Mouse (Mus musculus): ENCODE measurements at regions not wholly inside any gene's neighbourhood (a gene's known extent, or its start where the extent isn't known, plus 50 kb on each side); places are given as distances from the start of the nearest gene placed in this dataset.
"Not testable (repeated sequence)": the region's sequence is repeated elsewhere in the genome, so short reads cannot be mapped to it uniquely, and the experiment has no call there.

DNA sequence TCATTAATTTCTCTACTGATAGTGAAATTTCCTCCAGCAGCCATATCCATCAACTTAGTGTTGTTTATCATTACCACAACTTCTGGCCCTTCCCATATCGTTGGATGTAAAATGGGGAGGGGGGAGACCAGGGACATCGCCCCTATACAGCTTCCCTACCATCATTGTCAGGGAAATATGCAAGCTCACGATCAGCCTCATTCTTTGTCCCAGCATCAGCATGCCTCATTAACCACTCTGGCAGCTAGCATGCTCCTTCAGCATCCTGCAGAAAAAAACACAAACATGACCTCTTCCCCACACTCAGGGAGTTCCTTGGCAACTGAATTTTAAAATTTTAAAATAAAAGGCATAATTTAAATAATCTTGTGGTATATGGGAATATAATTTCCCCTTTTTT, 140.4 kb upstream of the Ipo5 start:
- Histone ChIP-seq H3K9me3 (ENCODE audit: control insufficient read depth, low read length) (no peaks in the 10 kb centered on the region), H3K4me3 (ENCODE audit: insufficient read depth in 1 of 2, low read depth in 2 of 2, low read length in 2 of 2) (no peak overlapping the region), H3K9ac (replicated peaks) (no peak overlapping the region), H3K27me3 (ENCODE audit: control insufficient read depth, insufficient read depth, low read length) (no peaks in the 10 kb centered on the region), H3K4me2 (ENCODE audit: low read depth) (no peak overlapping the region), H3K27ac (no peak overlapping the region), H3K4me1 (replicated peaks; ENCODE audit: control insufficient read depth in 2 of 2, insufficient read depth in 2 of 2, low read length in 1 of 2) (no peaks in the 10 kb centered on the region), H3K36me3 (replicated peaks; ENCODE audit: control insufficient read depth, insufficient read depth, low read depth) (no peaks in the 10 kb centered on the region)
- DNase-seq (ENCODE audit: low read depth in 3 of 3, low spot score in 3 of 3) (no peak), ATAC-seq (ENCODE audit: insufficient read depth) (no peak)
- TF ChIP-seq CTCF (IDR thresholded peaks at IDR 0.05; ENCODE audit: low read depth) (no peak), EP300 (IDR thresholded peaks at IDR 0.05; ENCODE audit: low read depth) (no peak)
- WGBS (ENCODE audit: insufficient replicate concordance): 68% methylated on average over 3 of the region's 3 CpGs

DNA sequence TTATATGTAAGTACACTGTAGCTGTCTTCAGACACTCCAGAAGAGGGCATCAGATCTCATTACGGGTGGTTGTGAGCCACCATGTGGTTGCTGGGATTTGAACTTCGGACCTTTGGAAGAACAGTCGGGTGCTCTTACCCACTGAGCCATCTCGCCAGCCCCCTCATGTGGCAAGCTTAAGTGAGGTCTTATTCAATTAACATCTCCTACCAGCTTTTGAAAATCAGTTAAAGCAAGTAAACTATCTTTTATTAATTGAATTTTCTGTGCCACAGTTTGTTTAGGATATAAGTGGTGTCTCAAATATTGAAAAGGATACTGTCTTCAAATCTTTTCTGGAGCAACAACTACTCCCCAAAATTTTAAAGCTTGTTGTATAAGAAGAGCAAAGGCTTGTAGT, 138.0 kb upstream of the Ipo5 start:
- not testable (repeated sequence) for H3K27me3 ChIP-seq (ENCODE audit: control insufficient read depth, insufficient read depth, low read length); H3K9me3 ChIP-seq (ENCODE audit: control insufficient read depth, low read length); H3K27ac ChIP-seq; H3K4me2 ChIP-seq (ENCODE audit: low read depth); H3K9ac ChIP-seq (replicated peaks); H3K36me3 ChIP-seq (replicated peaks; ENCODE audit: control insufficient read depth, insufficient read depth, low read depth); H3K4me3 ChIP-seq (ENCODE audit: insufficient read depth in 1 of 2, low read depth in 2 of 2, low read length in 2 of 2); H3K4me1 ChIP-seq (replicated peaks; ENCODE audit: control insufficient read depth in 2 of 2, insufficient read depth in 2 of 2, low read length in 1 of 2); ATAC-seq (ENCODE audit: insufficient read depth); DNase-seq (ENCODE audit: low read depth in 3 of 3, low spot score in 3 of 3)
- 36% methylated on average over 3 of the region's 4 CpGs for WGBS (ENCODE audit: insufficient replicate concordance)

DNA sequence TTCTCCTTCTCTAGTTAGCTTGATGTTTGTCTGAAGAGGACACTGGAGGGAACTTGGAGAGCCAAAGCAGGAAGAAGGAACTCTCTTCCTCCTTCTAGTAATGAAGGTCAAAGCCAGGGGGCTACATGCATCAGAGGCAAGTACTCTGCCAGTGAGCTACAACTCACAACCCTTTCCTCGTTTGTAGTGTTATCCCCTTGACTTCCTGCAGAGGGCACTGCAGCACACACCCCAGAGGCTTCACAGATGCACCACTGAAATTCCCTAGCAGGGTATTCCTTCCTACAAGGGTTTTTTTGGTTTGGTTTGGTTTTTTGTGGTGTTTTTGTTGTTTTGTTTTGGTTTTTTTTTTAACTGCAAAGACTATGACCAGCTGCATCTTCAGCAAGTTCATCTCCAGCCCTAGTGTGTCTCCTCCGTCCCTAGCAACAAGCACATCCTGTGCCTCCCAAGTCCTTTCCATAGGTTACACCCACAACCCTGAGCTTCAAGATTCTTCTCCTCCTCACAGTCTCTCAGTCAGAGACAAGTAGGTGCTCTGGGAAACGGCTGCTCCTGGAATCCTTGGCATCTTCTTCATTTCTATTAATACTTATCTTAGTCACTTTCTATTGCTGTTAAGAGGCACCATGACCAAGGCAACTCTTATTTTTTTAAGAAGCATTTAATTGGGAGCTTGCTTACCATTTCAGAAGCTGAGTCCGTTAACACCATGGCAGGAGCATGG, 119.0 kb upstream of the Ipo5 start:
- Histone ChIP-seq H3K27ac (no peak overlapping the region), H3K36me3 (replicated peaks; ENCODE audit: control insufficient read depth, insufficient read depth, low read depth) (no peaks in the 10 kb centered on the region), H3K4me1 (replicated peaks; ENCODE audit: control insufficient read depth in 2 of 2, insufficient read depth in 2 of 2, low read length in 1 of 2) (no peaks in the 10 kb centered on the region), H3K4me3 (ENCODE audit: insufficient read depth in 1 of 2, low read depth in 2 of 2, low read length in 2 of 2) (no peak overlapping the region), H3K9me3 (ENCODE audit: control insufficient read depth, low read length) (no peaks in the 10 kb centered on the region), H3K4me2 (ENCODE audit: low read depth) (no peak overlapping the region), H3K27me3 (ENCODE audit: control insufficient read depth, insufficient read depth, low read length) (no peaks in the 10 kb centered on the region), H3K9ac (replicated peaks) (no peak overlapping the region)
- 56% methylated on average over 4 of the region's 4 CpGs for WGBS (ENCODE audit: insufficient replicate concordance)
- DNase-seq (ENCODE audit: low read depth in 3 of 3, low spot score in 3 of 3) (no peak), ATAC-seq (ENCODE audit: insufficient read depth) (no peak)
- no peak for TF ChIP-seq EP300 (IDR thresholded peaks at IDR 0.05; ENCODE audit: low read depth)
- TF ChIP-seq CTCF (IDR thresholded peaks at IDR 0.05; ENCODE audit: low read depth): peak; percentile 54

DNA sequence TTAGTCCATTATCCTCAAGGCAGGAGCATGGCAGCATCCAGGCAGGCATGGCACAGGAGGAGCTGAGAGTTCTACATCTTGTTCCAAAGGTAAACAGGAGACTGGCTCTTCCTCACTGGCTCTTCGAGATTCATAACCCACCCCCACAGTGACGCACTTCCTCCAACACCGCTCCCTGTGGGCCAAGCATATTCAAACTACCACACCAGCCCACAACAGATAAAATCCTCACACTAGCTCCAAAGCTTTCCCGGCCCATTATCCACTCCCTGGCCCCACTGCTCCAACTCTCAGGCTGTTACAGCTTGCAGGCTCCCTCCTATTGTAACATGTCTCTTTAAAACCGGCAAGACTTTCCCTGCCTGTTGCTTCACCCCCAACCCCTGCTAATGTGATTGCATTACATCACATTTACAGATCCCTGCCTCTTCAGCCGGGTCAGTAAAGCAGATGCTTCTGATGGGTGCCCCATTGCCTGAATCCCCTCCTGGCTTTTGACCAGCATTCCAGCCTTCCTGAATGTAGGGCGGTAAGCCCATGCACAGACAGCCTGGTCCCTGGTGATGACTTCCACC, 113.0 kb upstream of the Ipo5 start:
- Histone ChIP-seq H3K4me2 (ENCODE audit: low read depth) (no peak overlapping the region), H3K4me3 (ENCODE audit: insufficient read depth in 1 of 2, low read depth in 2 of 2, low read length in 2 of 2) (no peak overlapping the region), H3K9ac (replicated peaks) (no peak overlapping the region), H3K9me3 (ENCODE audit: control insufficient read depth, low read length) (no peaks in the 10 kb centered on the region), H3K36me3 (replicated peaks; ENCODE audit: control insufficient read depth, insufficient read depth, low read depth) (no peaks in the 10 kb centered on the region), H3K27me3 (ENCODE audit: control insufficient read depth, insufficient read depth, low read length) (no peaks in the 10 kb centered on the region), H3K27ac (no peak overlapping the region), H3K4me1 (replicated peaks; ENCODE audit: control insufficient read depth in 2 of 2, insufficient read depth in 2 of 2, low read length in 1 of 2) (no peaks in the 10 kb centered on the region)
- WGBS (ENCODE audit: insufficient replicate concordance): 57% methylated on average over 7 of the region's 7 CpGs
- no peak for TF ChIP-seq EP300 (IDR thresholded peaks at IDR 0.05; ENCODE audit: low read depth)
- no peak for TF ChIP-seq CTCF (IDR thresholded peaks at IDR 0.05; ENCODE audit: low read depth)
- ATAC-seq (ENCODE audit: insufficient read depth) (no peak), DNase-seq (ENCODE audit: low read depth in 3 of 3, low spot score in 3 of 3) (no peak)

DNA sequence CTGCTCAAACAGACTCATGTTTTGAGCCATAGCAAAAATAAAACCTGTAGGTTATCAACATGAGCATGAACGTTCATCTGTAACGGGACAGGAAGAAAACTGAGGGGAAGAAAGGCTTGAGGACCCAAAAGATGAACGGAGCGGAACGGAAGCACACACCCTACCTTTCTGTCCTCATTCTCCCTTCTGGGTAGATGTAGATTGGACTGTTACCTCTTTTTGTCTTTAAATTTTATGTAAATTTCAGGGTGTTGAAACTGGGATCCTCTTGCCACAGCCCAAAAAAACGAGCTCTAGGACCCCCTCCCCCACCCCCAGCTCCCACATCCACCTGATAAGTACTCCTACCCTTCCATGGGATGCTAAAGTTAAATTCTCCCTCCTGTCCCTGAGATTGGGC, 107.8 kb upstream of the Ipo5 start:
- Histone ChIP-seq H3K27ac (no peak overlapping the region), H3K4me1 (replicated peaks; ENCODE audit: control insufficient read depth in 2 of 2, insufficient read depth in 2 of 2, low read length in 1 of 2) (no peaks in the 10 kb centered on the region), H3K27me3 (ENCODE audit: control insufficient read depth, insufficient read depth, low read length) (no peaks in the 10 kb centered on the region), H3K4me3 (ENCODE audit: insufficient read depth in 1 of 2, low read depth in 2 of 2, low read length in 2 of 2) (no peak overlapping the region), H3K9me3 (ENCODE audit: control insufficient read depth, low read length) (no peaks in the 10 kb centered on the region), H3K36me3 (replicated peaks; ENCODE audit: control insufficient read depth, insufficient read depth, low read depth) (no peaks in the 10 kb centered on the region), H3K4me2 (ENCODE audit: low read depth) (no peak overlapping the region), H3K9ac (replicated peaks) (no peak overlapping the region)
- TF ChIP-seq CTCF (IDR thresholded peaks at IDR 0.05; ENCODE audit: low read depth) (no peak), EP300 (IDR thresholded peaks at IDR 0.05; ENCODE audit: low read depth) (no peak)
- WGBS (ENCODE audit: insufficient replicate concordance): 54% methylated on average over 6 of the region's 6 CpGs
- ATAC-seq (ENCODE audit: insufficient read depth) (no peak), DNase-seq (ENCODE audit: low read depth in 3 of 3, low spot score in 3 of 3) (no peak)

Data from liver, embryonic 14.5 days (tissue).